Mouse (Mus musculus) olfactory bulb, adult 2 months (tissue): Measurements from ENCODE around the gene Cenpo. TPM values are rescaled to one million over a fixed set of nuclear protein-coding genes. Genes with fewer than 3 reads are reported as not detected.
"Not testable (repeated sequence)": the region's sequence is repeated elsewhere in the genome, so short reads cannot be mapped to it uniquely, and the experiment has no call there.

Source experiments
- H3K27ac ChIP-seq: fragments of 200-500 bp; 2 replicates; pipeline ENCODE4 v1.5.1; 2012; ENCODE audit warnings: low read depth, low read length; ENCODE audit not compliant: insufficient read depth
- H3K4me1 ChIP-seq: fragments of 200-500 bp; 2 replicates; pipeline ENCODE4 v1.6.1; 2012; ENCODE audit warnings: low read length; ENCODE audit not compliant: control insufficient read depth, insufficient read depth
- H3K4me3 ChIP-seq: fragments of 200-500 bp; 2 replicates; pipeline ENCODE4 v1.5.1; 2012; ENCODE audit warnings: mild to moderate bottlenecking, low read depth, low read length, moderate library complexity; ENCODE audit not compliant: insufficient read depth
- CTCF ChIP-seq: fragments of 200-500 bp; IDR thresholded peaks from 2 replicates; pipeline ENCODE4 v1.5.1; 2012; ENCODE audit warnings: low read depth, mild to moderate bottlenecking, low read length, moderate library complexity; ENCODE audit not compliant: insufficient read depth
- POLR2A ChIP-seq: fragments of 200-500 bp; IDR thresholded peaks from 2 replicates; pipeline ENCODE4 v1.6.1; 2012; ENCODE audit warnings: mild to moderate bottlenecking, low read depth, low read length, moderate library complexity; ENCODE audit not compliant: insufficient read depth
- WGBS: fragments of 180-500 bp; shearing (Covaris S2); methylation state at CpG from one replicate; pipeline ENCODE4 v1.1.7; 2018; 5-methylcytosine and 5-hydroxymethylcytosine counted together
- polyA plus RNA-seq: library from polyadenylated mRNA; stranded (reverse); fragments of >200 nt; gene quantifications from 2 replicates; pipeline ENCODE4 v1.2.4, GENCODE M21; 2012; ENCODE audit warnings: low replicate concordance; ENCODE audit not compliant: missing spikeins, insufficient read depth, insufficient read length

The Cenpo gene
- polyA plus RNA-seq, 1 experiment = not detected

GRCm38 (mm10) chr12:4243805-4244204, 9.7 kb upstream of the Cenpo start:
- 88% methylated on average over 2 of the region's 2 CpGs for WGBS
- no peak overlapping the region for H3K4me3 ChIP-seq
- H3K4me1 ChIP-seq = no peaks in the 10 kb centered on the region
- no peak overlapping the region for H3K27ac ChIP-seq
- TF ChIP-seq POLR2A (no peak), CTCF (no peak)

DNA sequence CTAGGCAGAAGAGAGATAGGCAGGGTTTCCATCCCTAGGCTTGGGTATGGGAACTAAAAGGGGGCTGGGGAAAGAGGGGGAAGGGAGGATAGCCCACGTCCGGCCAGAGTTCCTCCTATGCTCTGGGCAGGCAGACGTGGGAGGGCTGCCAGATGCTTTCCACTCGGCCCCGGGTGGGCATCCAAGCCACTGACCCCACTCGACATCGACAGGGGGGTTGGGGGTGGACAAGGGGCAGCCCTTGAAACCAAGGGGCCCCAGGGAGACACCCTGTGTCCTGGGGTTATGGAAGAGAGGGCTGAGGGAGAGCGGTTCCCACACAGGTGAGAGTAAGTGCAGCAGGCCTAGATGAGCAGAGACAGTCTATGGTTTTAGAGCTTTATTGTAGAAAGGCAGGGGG, 6.2 kb upstream of the Cenpo start:
- H3K4me3 ChIP-seq = not testable (repeated sequence)

DNA sequence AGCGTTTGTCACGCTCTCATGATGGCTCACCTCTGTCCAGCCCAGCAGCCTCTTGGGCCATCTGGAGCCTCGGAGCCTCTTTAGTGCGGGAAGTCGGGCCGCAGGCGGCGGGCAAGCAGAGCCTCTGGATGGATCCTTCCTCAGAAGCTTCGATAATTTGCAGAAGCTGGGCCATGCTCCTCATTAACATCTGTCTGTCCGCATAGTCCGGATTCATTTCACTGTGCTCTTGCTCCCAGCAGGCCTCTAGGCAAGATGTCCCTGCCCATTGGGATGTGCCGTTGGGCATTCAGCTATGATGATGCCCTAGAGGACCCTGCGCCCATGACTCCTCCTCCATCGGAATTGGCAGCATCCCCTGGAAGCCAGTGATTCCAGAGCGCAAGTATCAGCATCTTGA, 3.4 kb upstream of the Cenpo start:
- Histone ChIP-seq H3K4me3 (no peak overlapping the region), H3K27ac (no peak overlapping the region), H3K4me1 (no peaks in the 10 kb centered on the region)
- 91% methylated on average over 15 of the region's 15 CpGs for WGBS
- TF ChIP-seq POLR2A = no peak
- TF ChIP-seq CTCF = no peak

More for the DNA sequence above, 6.2 kb upstream of the Cenpo start:
- not testable (repeated sequence) for H3K4me1 ChIP-seq, H3K27ac ChIP-seq
- WGBS = 73% methylated on average over 8 of the region's 8 CpGs

DNA sequence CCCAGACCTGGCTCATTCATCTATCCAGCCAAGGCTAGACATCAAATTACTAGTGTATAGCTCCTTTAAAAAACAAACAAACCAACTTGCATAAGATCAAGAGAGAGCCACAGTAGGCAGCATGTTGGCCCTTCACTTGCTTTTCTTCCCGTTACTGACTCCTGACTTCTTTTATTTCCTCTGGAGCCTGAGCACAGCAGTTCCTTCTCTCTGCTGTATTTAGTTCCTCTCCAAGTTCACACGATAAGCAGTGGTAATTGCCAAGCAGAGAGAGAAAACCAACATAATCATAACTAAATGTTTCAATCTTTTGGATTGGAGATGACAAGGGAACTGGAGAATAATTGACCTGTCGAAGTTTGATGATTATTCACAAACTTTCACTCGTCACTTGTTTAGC, 1.3 kb downstream of the Cenpo start:
- TF ChIP-seq CTCF (no peak), POLR2A (no peak)
- 31% methylated on average over 4 of the region's 4 CpGs for WGBS
- H3K4me1 ChIP-seq = no peaks in the 10 kb centered on the region
- no peak overlapping the region for H3K4me3 ChIP-seq
- H3K27ac ChIP-seq = no peak overlapping the region

DNA sequence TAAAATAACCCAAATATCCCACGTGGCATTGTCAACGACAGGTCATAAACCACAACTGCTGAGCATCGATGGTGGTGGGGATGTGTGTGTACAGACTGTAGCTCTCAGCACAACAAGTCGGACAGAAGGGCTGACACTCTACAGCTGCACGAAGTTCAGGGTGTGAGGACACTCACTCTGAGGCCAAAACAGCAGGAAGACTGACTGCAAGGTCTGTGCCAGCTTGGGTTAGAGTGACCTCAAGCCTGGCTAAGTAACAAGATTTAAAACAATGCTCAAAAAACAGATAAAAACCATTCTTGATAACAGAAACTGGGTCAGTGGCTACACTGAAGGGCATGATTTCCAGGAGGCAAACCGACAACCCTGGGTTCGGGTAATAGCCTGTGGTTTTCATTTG, 3.9 kb downstream of the Cenpo start:
- Histone ChIP-seq H3K4me1 (no peaks in the 10 kb centered on the region), H3K27ac (no peak overlapping the region), H3K4me3 (no peak overlapping the region)
- TF ChIP-seq CTCF (no peak), POLR2A (no peak)
- WGBS = 93% methylated on average over 7 of the region's 7 CpGs

GRCm38 (mm10) chr12:4212908-4213307, 21.2 kb downstream of the Cenpo start:
- no peak overlapping the region for H3K4me3 ChIP-seq
- no peak overlapping the region for H3K27ac ChIP-seq
- H3K4me1 ChIP-seq = peaks cover 7% of the 10 kb centered on the region
- WGBS = 64% methylated on average over 8 of the region's 8 CpGs
- TF ChIP-seq POLR2A (no peak), CTCF (no peak)

DNA sequence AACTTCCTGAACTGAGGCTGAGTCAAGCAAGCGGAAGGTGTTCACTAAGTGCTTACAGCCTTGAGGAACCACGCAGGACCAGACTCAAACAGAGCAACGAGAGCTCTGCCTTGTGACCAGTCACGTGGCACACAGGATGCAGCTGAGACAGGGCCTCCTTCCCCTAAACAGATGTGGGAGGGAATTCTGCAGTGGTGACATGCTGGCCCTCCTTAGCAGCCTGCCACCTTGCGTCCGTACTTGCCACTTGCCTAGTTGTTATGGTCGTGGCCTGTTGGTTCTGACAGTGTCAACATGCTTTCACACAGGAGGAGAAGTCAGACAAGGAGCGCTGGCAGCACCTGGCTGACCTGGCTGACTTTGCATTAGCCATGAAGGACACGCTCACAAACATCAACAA, 22.9 kb downstream of the Cenpo start:
- no peak for TF ChIP-seq CTCF
- no peak for TF ChIP-seq POLR2A
- Histone ChIP-seq H3K4me1 (peaks cover 7% of the 10 kb centered on the region), H3K27ac (no peak overlapping the region), H3K4me3 (no peak overlapping the region)
- WGBS = 80% methylated on average over 9 of the region's 9 CpGs

GRCm38 (mm10) chr12:4209196-4209595, 24.9 kb downstream of the Cenpo start:
- TF ChIP-seq POLR2A (no peak), CTCF (no peak)
- H3K4me1 ChIP-seq = peaks cover 7% of the 10 kb centered on the region
- 97% methylated on average over 9 of the region's 9 CpGs for WGBS
- no peak overlapping the region for H3K27ac ChIP-seq
- no peak overlapping the region for H3K4me3 ChIP-seq

- peaks cover 7% of the 10 kb centered on the region for H3K4me1 ChIP-seq
- 0 out of 2 replicates have a peak, but pooled peaks have one; percentile 2 for TF ChIP-seq CTCF
- no peak for TF ChIP-seq POLR2A
- WGBS = 76% methylated on average over 15 of the region's 15 CpGs
- no peak overlapping the region for H3K27ac ChIP-seq
- no peak overlapping the region for H3K4me3 ChIP-seq
These were observed 25.5 kb downstream of the Cenpo start for GRCm38 (mm10) chr12:4208405-4209133.

- TF ChIP-seq CTCF (no peak), POLR2A (no peak)
- Histone ChIP-seq H3K4me3 (no peak overlapping the region), H3K27ac (no peak overlapping the region), H3K4me1 (peaks cover 9% of the 10 kb centered on the region)
- 94% methylated on average over 11 of the region's 11 CpGs for WGBS
These were observed 28.0 kb downstream of the Cenpo start for GRCm38 (mm10) chr12:4206106-4206505.
